Mouse (Mus musculus) thymus, postnatal 25 days (tissue): Measurements from ENCODE around the gene Tbx10.
A peak's percentile ranks its signal among the peaks of the same experiment; 100 is the strongest.
"Not testable (repeated sequence)": the region's sequence is repeated elsewhere in the genome, so short reads cannot be mapped to it uniquely, and the experiment has no call there.

Experiments
- DNase-seq: peaks from one replicate; pipeline ENCODE4 v3.0.0; 2022

Gene Tbx10

DNA sequence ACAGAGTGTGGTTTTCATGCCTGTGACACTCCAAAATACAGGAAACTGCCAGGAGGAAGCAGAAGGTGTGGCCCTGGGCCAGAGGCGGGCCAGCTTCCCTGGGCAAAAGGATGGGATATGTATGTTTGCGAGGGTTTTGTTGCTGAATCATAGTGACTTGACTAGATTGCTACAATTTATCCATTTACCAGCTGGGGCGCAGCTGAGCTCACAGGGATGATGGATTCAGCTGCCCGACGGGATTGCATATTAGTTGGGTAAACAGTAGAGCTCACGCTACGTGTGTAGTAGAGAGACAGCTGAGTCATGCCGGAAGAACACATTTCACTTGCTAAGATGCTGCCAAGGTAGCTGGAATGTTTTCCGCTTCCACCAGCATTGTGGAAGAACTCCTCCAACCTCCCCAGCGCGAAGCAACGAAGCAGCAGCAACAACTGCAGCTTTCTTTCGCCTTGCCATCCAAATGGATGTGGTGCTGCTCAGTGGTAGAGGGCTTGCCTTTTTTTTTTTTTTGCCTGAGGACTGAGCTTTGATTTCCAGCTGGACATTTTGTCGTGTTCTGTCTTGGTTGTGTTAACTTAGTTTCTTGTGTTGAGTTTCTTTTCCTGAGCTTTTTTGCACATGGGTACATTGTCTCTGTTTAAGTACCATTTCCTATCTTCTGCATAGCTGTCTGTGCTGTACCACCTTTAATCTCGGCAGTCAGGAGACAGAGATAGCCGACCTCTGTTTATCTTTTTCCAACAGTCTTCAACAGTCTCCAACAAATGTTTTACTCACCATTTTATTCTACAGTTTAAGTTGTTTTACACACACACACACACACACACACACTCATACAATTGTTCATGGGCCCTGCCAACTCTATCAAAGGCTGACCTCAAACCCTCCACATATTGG is 53.7 kb downstream of the Tbx10 start, which contains the start of gene Gstp2:
Gstp2 (minus strand) TSS at position 58 of the 900 bp plus-strand sequence.
- DNase-seq: no peak

DNA sequence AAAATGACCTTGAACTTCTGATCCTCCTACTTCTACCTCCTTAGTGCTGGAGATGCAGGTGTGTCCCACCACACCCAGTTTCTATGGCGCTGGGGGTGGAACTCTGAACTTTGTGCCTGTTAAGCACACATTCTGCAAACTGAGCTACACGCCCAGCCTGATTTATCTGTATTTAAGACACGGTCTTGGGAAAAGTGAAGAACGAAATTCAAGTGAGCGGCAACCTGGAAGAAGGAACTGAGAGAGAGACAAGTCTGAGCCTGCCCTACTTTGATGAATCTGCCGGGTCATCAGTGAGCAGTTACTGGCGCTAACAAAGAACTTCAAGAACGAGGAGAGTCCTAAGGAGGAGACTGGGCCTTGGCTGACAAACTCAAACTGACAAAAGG is 54.3 kb downstream of the Tbx10 start:
- DNase-seq: no peak

GRCm38 (mm10) chr19:4047859-4048258 is 55.3 kb downstream of the Tbx10 start:
- peak; percentile 83 for DNase-seq

DNA sequence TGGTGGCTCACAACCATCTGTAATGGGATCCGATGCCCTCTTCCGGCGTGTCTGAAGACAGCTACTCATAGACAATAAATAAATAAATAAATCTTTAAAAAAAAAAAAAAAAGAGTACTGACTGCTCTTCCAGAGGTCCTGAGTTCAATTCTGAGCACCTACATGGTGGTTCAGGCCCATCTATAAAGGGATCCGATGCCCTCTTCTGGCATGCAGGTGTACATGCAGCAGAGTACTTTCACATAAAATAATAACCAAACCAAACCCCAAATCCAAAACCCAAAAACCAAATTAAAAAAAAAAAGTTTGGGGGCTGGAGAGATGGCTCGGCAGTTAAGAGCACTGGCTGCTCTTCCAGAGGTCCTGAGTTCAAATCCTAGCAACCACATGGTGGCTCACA is 56.5 kb downstream of the Tbx10 start:
- not testable (repeated sequence) for DNase-seq
